Mouse (Mus musculus) intestine, embryonic 15.5 days (tissue): ENCODE measurements around the gene Dennd6b. TPM values are rescaled to one million over a fixed set of nuclear protein-coding genes. Genes with fewer than 3 reads are reported as not detected.

Source experiments
- ATAC-seq: fragments of 200-750 bp; cut with Nextera tagmentation; 2 replicates; pipeline ENCODE4 v1.8.0; 2017; ENCODE audit warnings: moderate TSS enrichment, moderate library complexity
- H3K27ac ChIP-seq: fragments of 300-500 bp; sonication (generic); 2 replicates; pipeline ENCODE4 v1.5.1; 2015; ENCODE audit warnings: mild to moderate bottlenecking, inconsistent platforms
- H3K27me3 ChIP-seq: fragments of 300-500 bp; sonication (generic); replicated peaks from 2 replicates; pipeline ENCODE4 v1.6.1; 2015; ENCODE audit warnings: inconsistent platforms
- H3K36me3 ChIP-seq: fragments of 300-500 bp; sonication (generic); 2 replicates; pipeline ENCODE4 v1.6.1; 2015; ENCODE audit warnings: inconsistent platforms
- H3K4me1 ChIP-seq: fragments of 300-500 bp; sonication (generic); replicated peaks from 2 replicates; pipeline ENCODE4 v1.6.1; 2015; ENCODE audit warnings: inconsistent platforms
- H3K4me2 ChIP-seq: fragments of 300-500 bp; sonication (generic); replicated peaks from 2 replicates; pipeline ENCODE4 v1.6.1; 2015; ENCODE audit warnings: mild to moderate bottlenecking, inconsistent platforms
- H3K4me3 ChIP-seq: fragments of 300-500 bp; sonication (generic); replicated peaks from 2 replicates; pipeline ENCODE4 v1.5.1; 2015; ENCODE audit warnings: inconsistent platforms
- H3K9ac ChIP-seq: fragments of 300-500 bp; sonication (generic); 2 replicates; pipeline ENCODE4 v1.6.1; 2015; ENCODE audit warnings: inconsistent platforms
- H3K9me3 ChIP-seq: fragments of 300-500 bp; sonication (generic); 2 replicates; pipeline ENCODE4 v1.6.1; 2016; ENCODE audit warnings: inconsistent platforms
- WGBS: fragments of 180-500 bp; shearing (Covaris S2); methylation state at CpG from one replicate; pipeline ENCODE4 v1.1.7; 2015; 5-methylcytosine and 5-hydroxymethylcytosine counted together
- polyA plus RNA-seq: library from polyadenylated mRNA; unstranded; fragments of >200 nt; fragmentation: Nextera tagmentation; extraction: Ambion mirVana; gene quantifications from 2 replicates; pipeline ENCODE4 v1.2.1, GENCODE M21; 2015

Gene Dennd6b
- polyA plus RNA-seq, 1 experiment from 2014 or later, result 12.1 TPM

DNA sequence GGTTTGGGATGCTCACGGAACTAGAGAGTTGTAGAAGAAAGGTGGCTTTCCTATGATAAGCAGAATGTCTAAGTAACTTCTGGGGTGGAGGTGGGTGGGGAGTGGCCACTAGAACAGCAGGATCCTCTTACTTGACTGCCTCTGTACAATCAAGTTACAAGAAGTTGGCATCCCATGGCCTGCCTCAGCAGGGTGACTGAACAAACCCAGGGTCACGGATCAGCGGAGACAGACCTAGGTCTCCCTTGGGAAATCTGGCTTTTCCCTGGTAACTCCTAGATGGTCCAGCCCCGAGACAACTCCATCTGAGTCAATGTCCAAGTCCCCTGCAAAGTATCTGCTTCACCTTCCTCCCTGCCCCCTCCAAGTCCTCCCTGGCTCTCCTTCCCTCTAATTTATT, 48.4 kb downstream of the Dennd6b start:
- no peak overlapping the region for H3K27ac ChIP-seq
- H3K9me3 ChIP-seq, result no peaks in the 10 kb centered on the region
- peaks cover 29% of the 10 kb centered on the region for H3K4me1 ChIP-seq
- no peak overlapping the region for H3K9ac ChIP-seq
- H3K27me3 ChIP-seq, result peaks cover 59% of the 10 kb centered on the region
- WGBS, result 57% methylated on average over 4 of the region's 4 CpGs
- no peak for ATAC-seq
- H3K4me2 ChIP-seq, result peak overlapping the region; percentile 97
- H3K36me3 ChIP-seq, result no peaks in the 10 kb centered on the region
- H3K4me3 ChIP-seq, result no peak overlapping the region

DNA sequence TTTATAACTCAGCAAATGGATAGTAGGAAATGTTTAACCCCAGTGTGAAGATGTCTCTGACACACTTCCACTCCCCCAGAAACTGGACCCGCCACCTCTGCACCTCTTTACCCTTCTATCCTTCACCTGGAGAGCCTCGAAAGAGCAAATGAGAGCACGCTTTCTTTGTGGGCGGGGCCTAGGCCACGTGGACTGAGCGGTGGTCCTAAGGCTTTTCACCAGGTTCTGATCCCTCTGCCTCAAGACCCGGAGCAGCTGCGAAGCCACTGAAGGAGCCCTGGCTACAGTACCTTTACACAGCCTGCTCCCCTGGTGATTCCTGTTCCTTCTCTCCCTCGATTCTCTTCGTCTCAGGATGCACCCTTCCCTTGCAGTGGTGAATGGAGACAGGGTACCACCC, 48.8 kb downstream of the Dennd6b start:
- Histone ChIP-seq H3K9me3 (no peaks in the 10 kb centered on the region), H3K36me3 (no peaks in the 10 kb centered on the region), H3K27ac (no peak overlapping the region), H3K4me3 (no peak overlapping the region), H3K9ac (no peak overlapping the region), H3K4me1 (peaks cover 29% of the 10 kb centered on the region), H3K27me3 (peaks cover 59% of the 10 kb centered on the region), H3K4me2 (no peak overlapping the region)
- no peak for ATAC-seq
- WGBS, result 21% methylated on average over 10 of the region's 10 CpGs

DNA sequence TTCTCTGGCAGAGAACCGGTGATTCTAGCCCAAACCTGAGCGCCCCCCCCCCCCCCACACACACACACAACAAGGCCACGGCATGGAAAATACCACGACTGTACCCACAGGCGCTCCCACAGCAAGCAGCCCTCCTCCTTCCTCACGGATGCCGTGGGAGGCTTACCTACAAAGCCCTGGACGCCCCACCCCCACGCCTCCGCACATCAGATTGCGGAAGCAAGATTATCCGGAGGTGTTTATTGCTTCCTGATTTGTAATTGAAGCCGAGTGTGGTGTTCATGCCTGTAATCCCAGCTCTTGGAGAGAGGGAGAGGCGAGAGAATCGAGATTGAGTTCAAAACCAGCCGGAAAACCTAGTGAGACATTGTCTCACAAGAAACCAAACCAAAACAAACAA, 49.3 kb downstream of the Dennd6b start:
- no peak for ATAC-seq
- no peak overlapping the region for H3K9ac ChIP-seq
- 7% methylated on average over 16 of the region's 16 CpGs for WGBS
- H3K4me3 ChIP-seq, result peak overlapping the region; percentile 30
- no peaks in the 10 kb centered on the region for H3K36me3 ChIP-seq
- H3K27ac ChIP-seq, result no peak overlapping the region
- H3K9me3 ChIP-seq, result no peaks in the 10 kb centered on the region
- peaks cover 59% of the 10 kb centered on the region for H3K27me3 ChIP-seq
- peak overlapping the region; percentile 67 for H3K4me2 ChIP-seq
- peaks cover 29% of the 10 kb centered on the region for H3K4me1 ChIP-seq

DNA sequence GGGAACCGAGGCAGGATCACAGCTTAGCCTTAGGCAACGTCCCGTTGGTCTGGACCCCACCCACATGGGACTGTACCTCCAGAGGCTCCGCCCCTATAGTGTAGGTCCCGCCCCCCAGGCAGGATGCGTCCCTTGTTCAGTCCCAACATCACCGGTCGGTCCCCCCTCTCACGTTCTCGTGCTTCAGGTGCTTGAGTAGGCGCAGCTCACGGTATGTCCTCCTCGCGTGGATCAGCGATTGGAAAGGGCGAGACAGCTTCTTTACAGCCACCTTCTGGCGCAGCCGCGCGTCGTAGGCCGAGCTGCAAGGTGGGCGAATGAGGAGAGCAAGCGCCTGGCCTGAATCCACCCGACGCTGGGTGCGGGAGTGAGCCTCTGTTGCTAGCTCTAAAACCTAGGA, 49.8 kb downstream of the Dennd6b start:
- H3K4me1 ChIP-seq, result peaks cover 31% of the 10 kb centered on the region
- H3K4me3 ChIP-seq, result peak overlapping the region; percentile 30
- WGBS, result under 1% methylated on average over 27 of the region's 27 CpGs
- peak; percentile 45 for ATAC-seq
- peak overlapping the region; percentile 67 for H3K4me2 ChIP-seq
- H3K9me3 ChIP-seq, result no peaks in the 10 kb centered on the region
- H3K9ac ChIP-seq, result no peak overlapping the region
- peaks cover 61% of the 10 kb centered on the region for H3K27me3 ChIP-seq
- H3K36me3 ChIP-seq, result no peaks in the 10 kb centered on the region
- no peak overlapping the region for H3K27ac ChIP-seq

DNA sequence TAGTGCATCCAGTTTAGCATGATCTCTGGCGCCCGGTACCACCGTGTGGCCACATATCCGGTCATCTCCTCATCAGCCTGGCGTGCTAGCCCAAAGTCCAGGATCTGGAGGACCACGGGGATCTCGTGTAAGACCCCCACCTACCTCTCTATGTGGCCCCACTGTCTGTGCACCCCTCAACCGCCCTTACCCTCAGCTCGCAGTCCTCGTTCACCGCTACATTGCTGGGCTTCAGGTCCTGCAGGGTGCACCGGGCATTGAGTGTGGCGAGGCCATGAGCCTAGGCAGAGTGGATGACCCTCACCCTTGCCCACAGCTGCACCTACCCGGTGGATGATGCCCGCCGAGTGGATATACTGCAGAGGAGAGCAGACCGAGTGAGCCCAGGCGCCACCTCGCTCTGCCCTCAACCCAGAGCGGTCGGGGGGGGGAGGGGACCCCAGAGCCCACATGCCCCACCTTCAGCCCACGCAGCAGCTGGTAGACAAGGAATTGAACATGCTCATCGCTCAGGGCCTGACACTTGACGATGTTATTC, 50.4 kb downstream of the Dennd6b start:
- Histone ChIP-seq H3K27ac (no peak overlapping the region), H3K9ac (no peak overlapping the region), H3K4me1 (peaks cover 33% of the 10 kb centered on the region), H3K9me3 (no peaks in the 10 kb centered on the region), H3K4me3 (0 out of 2 replicates have a peak overlapping the region, but pooled peaks have one; percentile 30), H3K36me3 (no peaks in the 10 kb centered on the region), H3K27me3 (peaks cover 67% of the 10 kb centered on the region), H3K4me2 (peak overlapping the region; percentile 67; the same call in 1 of the 2 replicates)
- 69% methylated on average over 24 of the region's 24 CpGs for WGBS
- no peak for ATAC-seq

DNA sequence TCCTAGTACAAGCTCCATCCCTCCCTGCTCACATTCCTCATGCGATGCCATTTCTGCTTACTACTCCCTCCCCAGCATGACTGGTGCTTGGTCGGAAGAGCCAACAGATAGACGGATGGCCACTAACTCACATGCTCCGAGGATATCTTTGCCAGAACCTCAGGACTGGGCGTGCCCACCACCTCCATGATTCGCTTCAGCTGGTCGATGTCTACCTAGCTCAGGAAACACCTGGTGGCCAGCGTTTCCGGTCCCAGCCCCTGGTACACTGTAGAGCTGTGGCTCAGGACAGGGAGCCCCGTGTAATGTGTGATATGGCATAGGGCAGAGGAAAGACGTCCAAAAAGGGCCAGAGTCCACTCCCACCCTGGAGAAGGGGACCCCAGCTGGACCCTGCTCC, 51.3 kb downstream of the Dennd6b start:
- no peak for ATAC-seq
- Histone ChIP-seq H3K9me3 (no peaks in the 10 kb centered on the region), H3K4me1 (peaks cover 38% of the 10 kb centered on the region), H3K4me3 (no peak overlapping the region), H3K36me3 (no peaks in the 10 kb centered on the region), H3K9ac (no peak overlapping the region), H3K27ac (no peak overlapping the region), H3K27me3 (peaks cover 71% of the 10 kb centered on the region), H3K4me2 (no peak overlapping the region)
- 81% methylated on average over 11 of the region's 11 CpGs for WGBS

DNA sequence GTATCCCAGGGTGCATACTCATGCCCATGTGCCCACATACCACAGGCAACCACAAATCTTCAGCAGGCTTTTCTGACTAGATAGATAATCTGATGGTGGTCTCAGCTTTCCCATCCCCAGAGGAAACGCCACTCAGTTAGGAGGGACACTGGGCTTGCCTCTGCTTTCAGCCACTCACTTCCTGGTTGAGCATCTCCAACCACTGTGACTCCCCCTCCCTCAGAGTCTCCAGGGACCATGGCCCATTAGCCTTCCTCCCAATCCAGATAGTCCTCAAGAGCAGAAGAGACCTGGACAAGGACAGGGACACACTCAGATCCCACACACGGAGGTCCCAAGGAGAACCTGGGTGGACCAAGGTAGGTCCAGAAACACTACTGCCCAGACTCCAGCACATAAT, 53.2 kb downstream of the Dennd6b start:
- Histone ChIP-seq H3K27me3 (peaks cover 61% of the 10 kb centered on the region), H3K4me1 (peaks cover 31% of the 10 kb centered on the region), H3K36me3 (no peaks in the 10 kb centered on the region), H3K4me2 (no peak overlapping the region), H3K9ac (no peak overlapping the region), H3K9me3 (no peaks in the 10 kb centered on the region), H3K27ac (no peak overlapping the region), H3K4me3 (no peak overlapping the region)
- WGBS, result 75% methylated on average over 2 of the region's 2 CpGs
- ATAC-seq, result no peak

DNA sequence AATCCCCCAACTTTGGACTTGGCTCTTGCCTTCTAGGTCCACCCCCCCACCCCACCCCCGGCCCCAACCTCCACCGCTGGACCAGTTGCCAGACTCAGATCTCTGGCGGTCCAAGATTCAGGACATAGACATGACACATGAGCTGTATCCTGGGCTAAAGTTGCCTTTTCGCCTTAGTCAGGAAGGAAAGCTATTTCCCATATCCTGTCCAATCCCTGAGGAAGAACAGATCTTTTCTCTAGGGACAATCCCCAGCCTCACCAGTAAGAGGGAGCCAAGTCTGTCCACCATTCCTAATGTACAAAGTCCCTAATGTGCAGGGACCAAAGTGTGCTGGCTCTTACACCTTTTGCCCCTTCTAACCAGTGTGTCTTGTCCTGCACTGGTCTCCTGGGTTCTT, 54.4 kb downstream of the Dennd6b start:
- no peak for ATAC-seq
- 51% methylated on average over 4 of the region's 4 CpGs for WGBS
- peaks cover 56% of the 10 kb centered on the region for H3K27me3 ChIP-seq

DNA sequence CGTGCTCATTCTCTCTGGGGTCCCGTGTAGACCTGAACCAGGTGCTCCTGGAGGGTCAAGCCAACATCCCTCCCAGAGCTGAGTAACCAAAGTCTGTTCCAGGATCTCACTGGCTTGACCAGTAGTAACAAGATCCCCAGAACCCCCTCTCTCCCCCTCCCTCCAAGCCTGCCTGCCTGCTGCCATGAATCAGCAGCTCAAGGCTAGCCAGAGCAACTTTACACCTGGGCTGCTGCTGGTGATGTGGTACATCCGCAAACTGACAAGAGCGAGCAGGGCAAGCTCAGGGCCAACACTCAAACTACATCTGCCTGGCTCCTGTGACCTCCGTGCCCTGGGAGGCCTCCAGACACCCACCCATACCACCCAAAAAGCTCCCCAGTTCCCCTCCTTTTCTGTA, 54.9 kb downstream of the Dennd6b start:
- 25% methylated on average over 5 of the region's 5 CpGs for WGBS
- no peaks in the 10 kb centered on the region for H3K36me3 ChIP-seq
- no peaks in the 10 kb centered on the region for H3K9me3 ChIP-seq
- no peak overlapping the region for H3K9ac ChIP-seq
- H3K4me1 ChIP-seq, result peaks cover 20% of the 10 kb centered on the region
- H3K27ac ChIP-seq, result no peak overlapping the region
- peaks cover 52% of the 10 kb centered on the region for H3K27me3 ChIP-seq
- no peak overlapping the region for H3K4me3 ChIP-seq
- H3K4me2 ChIP-seq, result no peak overlapping the region
- ATAC-seq, result no peak

More for the DNA sequence above, 54.4 kb downstream of the Dennd6b start:
- H3K9ac ChIP-seq, result no peak overlapping the region
- H3K4me3 ChIP-seq, result no peak overlapping the region
- no peaks in the 10 kb centered on the region for H3K36me3 ChIP-seq
- peaks cover 25% of the 10 kb centered on the region for H3K4me1 ChIP-seq
- no peak overlapping the region for H3K27ac ChIP-seq
- no peaks in the 10 kb centered on the region for H3K9me3 ChIP-seq
- H3K4me2 ChIP-seq, result no peak overlapping the region

DNA sequence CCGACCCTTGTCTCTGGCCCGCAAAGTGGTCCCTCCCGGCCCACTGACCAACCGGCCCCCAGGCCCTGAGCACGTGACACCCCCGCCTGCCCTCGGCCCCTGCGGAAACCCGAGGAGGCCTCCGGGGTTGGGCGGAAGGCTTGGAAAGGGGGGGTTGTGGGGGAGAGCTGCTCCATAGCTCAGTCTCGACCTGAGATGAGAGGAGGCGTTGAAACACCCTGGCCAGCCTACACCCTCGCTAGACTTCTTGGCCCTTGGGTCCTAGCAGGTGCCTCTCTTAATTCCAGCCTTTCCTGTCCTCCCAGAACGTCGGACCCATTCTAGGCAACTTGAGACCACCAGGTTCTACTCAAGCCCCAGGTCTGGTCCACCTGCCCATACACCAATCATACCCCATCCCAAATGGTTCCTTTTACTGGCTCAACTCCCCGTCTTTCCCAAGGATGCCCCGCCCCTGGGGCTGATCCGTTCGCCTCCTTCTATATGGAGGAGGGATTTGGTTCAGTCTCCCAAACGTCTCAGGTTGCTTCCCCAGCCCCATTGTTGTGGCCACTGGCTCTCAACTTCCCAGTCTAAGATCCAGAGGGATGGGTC, 55.5 kb downstream of the Dennd6b start, which contains the start of gene Mapk12:
Mapk12 (minus strand) TSS at position 45 of the 594 bp plus-strand sequence.
- Histone ChIP-seq H3K36me3 (no peaks in the 10 kb centered on the region), H3K27me3 (peaks cover 46% of the 10 kb centered on the region), H3K4me3 (peak within 1 kb of the TSS; percentile 43), H3K4me2 (peak within 1 kb of the TSS; percentile 89), H3K4me1 (peaks cover 18% of the 10 kb centered on the region), H3K9ac (peak within 1 kb of the TSS; percentile 35), H3K27ac (no peak within 1 kb of the TSS), H3K9me3 (no peaks in the 10 kb centered on the region)
- ATAC-seq, result peak; percentile 63
- 1% methylated on average over 21 of the region's 21 CpGs for WGBS

DNA sequence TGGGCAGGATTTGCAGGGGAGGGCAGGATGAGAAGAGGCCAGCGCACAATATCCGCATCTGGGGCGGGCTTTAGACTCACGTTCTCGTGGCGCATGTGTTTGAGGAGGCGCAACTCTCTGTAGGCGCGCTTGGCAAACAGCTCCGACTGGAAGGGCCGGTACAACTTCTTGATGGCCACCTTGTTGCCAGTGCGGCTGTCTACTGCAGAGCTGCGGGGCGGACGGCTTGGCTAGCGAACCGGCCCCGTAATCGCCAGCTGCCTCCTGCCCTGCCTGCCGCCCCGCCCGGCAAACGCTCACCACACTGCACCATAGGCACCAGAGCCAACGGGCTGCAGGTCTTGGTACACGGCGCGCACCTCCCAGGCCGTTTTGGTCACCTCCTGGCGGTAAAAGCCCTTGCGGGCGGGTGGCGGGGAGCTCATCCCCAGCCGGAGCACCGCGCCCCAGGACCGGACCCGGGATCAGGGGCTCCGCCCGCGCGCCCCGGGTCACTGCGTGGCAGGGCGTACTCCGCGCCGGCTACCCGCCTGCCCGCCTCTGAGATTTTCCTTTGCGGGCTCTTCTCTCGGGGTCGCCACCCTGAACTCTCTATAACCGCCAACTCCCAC, 56.1 kb downstream of the Dennd6b start:
- Histone ChIP-seq H3K27me3 (peaks cover 39% of the 10 kb centered on the region), H3K4me3 (peak overlapping the region; percentile 43), H3K4me2 (peak overlapping the region; percentile 89), H3K27ac (no peak overlapping the region), H3K9ac (peak overlapping the region; percentile 35), H3K36me3 (no peaks in the 10 kb centered on the region), H3K4me1 (peaks cover 18% of the 10 kb centered on the region), H3K9me3 (no peaks in the 10 kb centered on the region)
- ATAC-seq, result peak; percentile 60
- under 1% methylated on average over 53 of the region's 53 CpGs for WGBS

DNA sequence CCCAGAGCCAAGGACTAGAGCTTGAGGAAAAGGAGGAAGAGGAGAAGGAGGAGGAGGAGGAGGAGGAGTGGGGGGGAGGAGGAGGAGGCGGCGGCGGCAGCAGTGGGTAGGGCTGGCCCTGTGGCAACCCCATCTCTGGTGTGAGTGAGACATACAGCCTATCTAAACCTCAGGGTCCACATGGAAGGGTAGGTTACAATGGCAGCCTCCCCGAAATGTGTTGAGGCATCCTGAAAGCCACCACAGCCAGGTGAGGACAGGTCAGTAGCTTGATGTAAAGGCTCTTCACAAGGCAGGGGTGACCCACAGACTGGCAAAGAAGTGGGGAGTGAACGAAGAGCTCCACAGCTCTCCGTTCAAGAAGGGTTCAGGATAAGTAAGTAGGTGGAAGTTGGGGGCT, 57.8 kb downstream of the Dennd6b start:
- H3K27me3 ChIP-seq, result peaks cover 28% of the 10 kb centered on the region
- ATAC-seq, result no peak
- 88% methylated on average over 6 of the region's 6 CpGs for WGBS
- peaks cover 18% of the 10 kb centered on the region for H3K4me1 ChIP-seq
- H3K4me3 ChIP-seq, result no peak overlapping the region
- H3K4me2 ChIP-seq, result no peak overlapping the region
- no peak overlapping the region for H3K27ac ChIP-seq
- H3K9ac ChIP-seq, result no peak overlapping the region
- no peaks in the 10 kb centered on the region for H3K9me3 ChIP-seq
- H3K36me3 ChIP-seq, result no peaks in the 10 kb centered on the region

DNA sequence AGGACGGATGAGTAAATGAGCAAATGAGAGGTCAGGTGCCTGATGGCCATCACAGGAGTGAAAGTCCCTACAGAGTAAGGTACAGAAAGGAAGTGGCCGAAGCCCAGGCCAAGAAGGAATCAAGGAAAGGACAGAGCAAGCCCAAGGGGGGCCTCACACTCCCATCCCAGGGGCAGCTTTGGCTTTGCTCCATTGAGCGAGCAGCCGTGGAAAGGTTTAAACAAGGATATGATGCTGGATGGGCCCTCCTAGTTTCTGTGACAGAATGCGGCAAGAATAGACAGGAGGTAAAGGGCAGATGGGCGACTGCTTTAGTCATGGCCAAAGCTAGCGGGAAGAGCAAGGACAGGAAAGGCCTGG, 58.3 kb downstream of the Dennd6b start:
- H3K4me2 ChIP-seq, result no peak overlapping the region
- H3K27me3 ChIP-seq, result peaks cover 28% of the 10 kb centered on the region
- no peak overlapping the region for H3K27ac ChIP-seq
- no peaks in the 10 kb centered on the region for H3K9me3 ChIP-seq
- H3K4me3 ChIP-seq, result no peak overlapping the region
- H3K4me1 ChIP-seq, result peaks cover 18% of the 10 kb centered on the region
- ATAC-seq, result no peak
- WGBS, result 83% methylated on average over 7 of the region's 7 CpGs
- no peak overlapping the region for H3K9ac ChIP-seq
- H3K36me3 ChIP-seq, result no peaks in the 10 kb centered on the region
